Mouse (Mus musculus): ENCODE measurements around the gene Rbm48. TPM values are rescaled to one million over a fixed set of nuclear protein-coding genes. Genes with fewer than 3 reads are reported as not detected.
"Not testable (repeated sequence)": the region's sequence is repeated elsewhere in the genome, so short reads cannot be mapped to it uniquely, and the experiment has no call there.

Rbm48 gene
- total RNA-seq (2021), result 1 to 10 TPM; 8.1 to 9.4 TPM
- long read RNA-seq, experiment 1, transcript Rbm48-201 (5 exons, 2,368 nt), result major isoform, 16 of 20 reads
- long read RNA-seq, experiment 1, partial matches to known transcripts, result 0 of 20 reads
- long read RNA-seq, experiment 1, other reads (novel, unspliced or antisense), result 2 of 20 reads
- long read RNA-seq, experiment 2, partial matches to known transcripts, result 0 of 4 reads
- long read RNA-seq, experiment 2, other reads (novel, unspliced or antisense), result 0 of 4 reads

DNA sequence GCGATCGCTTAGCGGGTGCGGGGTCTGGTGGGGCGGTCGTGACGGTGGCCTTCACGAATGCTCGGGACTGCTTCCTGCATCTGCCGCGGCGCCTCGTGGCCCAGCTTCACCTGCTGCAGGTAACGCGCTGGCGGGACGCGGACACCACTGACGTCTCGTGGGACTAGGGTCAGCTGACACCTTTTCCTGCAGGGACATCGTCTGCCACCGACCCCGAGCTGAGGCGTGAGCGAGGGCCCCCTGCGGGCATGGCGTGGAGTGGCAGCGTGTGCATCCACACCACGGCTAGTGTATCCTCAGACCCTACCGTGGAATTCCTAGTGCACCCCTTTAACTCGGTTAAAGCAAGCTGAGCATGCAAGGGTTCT, at the start of gene Rbm48:
Rbm48 (minus strand) TSS at position 187 of the 368 bp plus-strand sequence.
- DNase-seq, result peak; percentile 86 to 90

DNA sequence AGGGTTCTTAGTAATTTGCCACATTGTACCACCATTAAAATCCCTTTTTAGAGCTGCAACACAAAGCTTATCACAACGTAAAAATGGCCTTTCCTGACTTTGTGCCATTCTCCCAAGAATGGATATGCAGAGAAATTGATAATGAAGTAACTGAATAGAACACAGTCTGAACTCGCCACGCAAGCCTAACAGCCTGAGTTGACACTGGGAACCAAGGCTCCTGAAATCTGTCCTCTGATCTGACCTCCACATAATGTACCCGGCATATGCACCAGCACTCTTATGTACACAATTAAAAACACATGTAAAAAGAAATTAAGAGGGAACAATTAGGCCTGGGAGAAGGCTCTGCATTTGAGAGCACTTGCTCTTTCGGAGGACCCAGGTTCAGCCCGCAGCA, 48.9 kb upstream of the Rbm48 start:
- no peak for DNase-seq

DNA sequence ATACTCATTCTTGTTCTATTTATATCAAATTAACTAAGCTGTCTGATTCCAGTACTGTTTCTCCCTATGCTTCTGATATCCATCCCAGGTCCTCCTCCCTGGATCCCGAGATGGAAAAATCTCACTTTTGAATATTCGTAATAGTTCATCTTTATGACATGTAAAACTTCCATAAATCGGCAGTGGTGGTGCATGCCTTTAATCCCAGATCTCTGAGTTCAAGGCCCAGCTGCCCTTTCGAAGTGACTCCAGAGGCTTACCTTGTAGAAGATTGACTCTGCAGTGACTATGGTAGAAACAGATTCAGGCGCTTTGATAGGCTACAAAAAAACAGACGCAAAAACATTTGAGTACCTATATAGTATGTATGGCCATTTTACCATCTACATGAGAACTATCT, 48.2 kb upstream of the Rbm48 start:
- no peak for DNase-seq

DNA sequence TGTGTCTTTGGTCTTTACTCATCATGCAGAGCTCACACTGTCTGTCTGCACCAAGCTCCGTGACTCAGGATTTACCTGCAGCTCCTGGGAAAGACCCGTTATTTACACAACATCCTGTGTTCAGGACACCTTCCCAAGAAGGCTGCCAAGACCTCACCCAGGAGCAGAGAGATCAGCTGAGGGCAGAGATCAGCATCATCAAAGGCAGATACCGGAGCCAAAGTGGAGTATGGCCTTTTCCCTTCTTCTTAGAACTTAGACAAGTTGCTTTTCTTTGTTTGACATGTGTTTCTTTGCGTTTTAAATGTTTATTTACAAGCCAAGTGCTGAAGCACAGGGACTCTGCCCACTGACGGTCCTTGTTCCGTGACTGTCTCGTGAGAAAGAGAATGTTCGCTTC, 38.9 kb upstream of the Rbm48 start:
- DNase-seq, result no peak

DNA sequence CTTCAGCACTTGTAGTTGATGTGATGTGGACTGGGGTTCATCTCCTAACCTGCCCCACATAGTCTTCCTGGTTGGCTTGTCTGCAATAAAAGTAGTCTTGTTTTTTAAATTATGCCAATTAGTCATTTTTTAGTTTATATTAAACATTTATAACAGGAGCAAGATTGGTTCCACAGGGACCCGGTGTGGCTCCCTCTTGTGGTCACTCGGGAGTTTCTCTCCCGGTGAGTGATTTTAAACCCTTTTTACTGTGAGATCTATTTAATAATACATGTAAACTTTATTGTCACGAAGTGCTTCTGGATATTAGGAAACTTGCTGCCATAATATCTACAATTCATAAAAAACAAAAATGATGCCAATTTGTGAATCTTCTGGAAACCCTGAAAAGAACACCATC, 37.6 kb upstream of the Rbm48 start:
- DNase-seq, result peak in 1 of 2 experiments; percentile 26

DNA sequence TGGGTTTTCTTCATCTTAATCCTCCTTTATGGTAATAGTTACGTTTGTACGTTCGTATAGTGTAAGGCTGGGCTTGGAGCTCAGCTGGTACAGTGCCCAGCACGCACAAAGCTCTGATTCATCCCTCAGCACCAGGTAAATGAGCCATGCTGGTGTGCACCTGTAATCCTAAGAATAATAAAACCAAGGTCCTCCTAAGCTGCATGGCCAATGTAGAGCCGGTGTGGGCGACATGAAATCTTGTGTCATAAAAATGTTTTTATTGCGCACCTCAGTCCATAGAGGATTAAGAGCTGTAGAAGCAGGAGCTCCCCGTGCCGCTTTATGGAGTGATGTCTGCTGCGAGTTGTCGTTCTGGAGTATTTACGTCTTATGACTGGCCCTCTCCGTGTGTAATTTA, 36.9 kb upstream of the Rbm48 start:
- no peak for DNase-seq

DNA sequence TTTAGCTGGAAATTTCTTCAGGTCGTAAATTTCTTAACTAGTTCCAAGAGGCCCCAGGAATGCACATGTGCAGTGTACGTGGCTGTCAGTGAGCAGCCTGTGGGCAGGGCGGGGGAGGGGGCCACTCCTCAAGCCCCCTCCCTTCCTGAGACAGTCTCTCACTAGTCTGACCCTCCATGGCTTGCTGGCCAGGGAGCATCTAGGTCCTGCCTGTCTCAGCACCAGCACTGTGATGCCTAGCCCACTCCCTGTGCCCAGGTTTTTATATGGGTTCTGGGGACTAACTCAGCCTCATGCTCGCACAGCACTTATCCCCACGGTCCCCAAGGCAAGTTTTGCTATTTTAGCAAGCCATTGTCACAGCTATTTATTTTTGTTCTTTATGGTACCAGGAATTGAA, 35.9 kb upstream of the Rbm48 start:
- no peak for DNase-seq

DNA sequence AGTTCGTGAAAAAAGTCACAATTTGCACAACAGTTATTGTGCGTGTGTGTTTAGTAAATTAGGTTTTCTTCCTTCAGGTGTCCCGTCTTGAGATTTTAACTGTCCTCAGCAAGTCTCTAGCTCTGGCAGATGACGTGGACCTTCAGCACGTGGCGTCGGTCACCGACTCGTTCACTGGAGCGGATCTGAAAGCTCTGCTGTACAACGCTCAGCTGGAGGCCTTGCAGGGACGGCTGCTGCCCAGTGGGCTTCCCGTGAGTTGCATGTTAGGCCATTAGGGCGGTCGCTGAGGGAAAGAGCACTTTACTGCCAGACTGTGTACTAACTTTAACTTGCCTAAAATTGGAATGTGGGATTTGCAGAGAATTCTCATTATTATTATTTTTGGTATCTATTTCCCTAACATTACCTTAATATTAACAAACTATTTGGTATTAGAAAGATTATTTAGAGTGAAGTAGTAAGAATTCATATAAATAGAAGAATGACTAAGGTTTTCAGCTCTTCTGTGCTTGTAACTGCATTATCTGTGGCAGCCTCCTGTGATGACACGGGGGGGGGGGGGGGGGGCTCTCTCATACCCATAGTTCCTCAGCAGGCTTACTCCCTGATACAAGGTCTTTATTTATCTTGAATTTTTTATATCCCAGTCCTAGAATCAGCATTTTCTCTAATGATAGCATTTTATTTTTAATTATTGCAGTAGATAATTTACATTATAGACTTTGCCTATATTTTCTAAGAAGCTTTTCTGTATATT, 35.3 kb upstream of the Rbm48 start:
- no peak for DNase-seq

DNA sequence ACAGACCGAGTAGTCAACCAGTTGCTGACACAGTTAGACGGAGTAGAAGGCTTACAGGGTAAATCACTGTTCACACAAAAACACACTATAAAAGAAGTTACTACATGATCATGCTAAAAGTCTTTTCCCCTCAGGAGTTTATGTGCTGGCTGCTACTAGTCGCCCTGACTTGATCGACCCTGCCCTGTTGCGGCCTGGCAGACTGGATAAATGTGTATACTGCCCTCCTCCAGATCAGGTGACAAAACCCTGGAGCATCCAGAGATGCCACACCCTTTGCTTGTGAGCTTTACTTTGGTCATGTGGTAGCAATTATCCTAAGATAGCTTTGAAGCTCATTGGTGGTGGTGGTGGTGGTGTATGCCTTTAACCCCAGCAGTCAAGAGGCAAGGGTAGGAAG, 33.7 kb upstream of the Rbm48 start:
- DNase-seq, result no peak

DNA sequence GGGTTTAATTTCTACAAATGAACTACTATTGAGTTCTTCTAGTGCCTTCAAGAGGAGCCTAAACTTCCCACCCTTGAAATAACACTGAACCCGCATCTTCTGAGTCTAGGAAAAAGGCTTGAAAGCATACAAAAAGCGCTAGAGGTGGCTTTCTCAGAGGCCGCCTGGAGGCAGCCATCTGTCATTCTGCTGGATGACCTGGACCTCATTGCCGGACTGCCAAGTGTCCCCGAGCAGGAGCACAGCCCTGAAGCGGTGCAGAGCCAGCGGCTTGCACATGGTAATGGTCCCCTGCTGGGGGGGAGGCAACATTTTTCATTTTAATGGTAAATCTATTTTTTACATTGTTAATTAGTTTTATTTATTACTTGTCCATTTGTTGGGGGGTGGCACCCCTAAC, 24.1 kb upstream of the Rbm48 start:
- peak in 1 of 2 experiments; percentile 12 for DNase-seq

DNA sequence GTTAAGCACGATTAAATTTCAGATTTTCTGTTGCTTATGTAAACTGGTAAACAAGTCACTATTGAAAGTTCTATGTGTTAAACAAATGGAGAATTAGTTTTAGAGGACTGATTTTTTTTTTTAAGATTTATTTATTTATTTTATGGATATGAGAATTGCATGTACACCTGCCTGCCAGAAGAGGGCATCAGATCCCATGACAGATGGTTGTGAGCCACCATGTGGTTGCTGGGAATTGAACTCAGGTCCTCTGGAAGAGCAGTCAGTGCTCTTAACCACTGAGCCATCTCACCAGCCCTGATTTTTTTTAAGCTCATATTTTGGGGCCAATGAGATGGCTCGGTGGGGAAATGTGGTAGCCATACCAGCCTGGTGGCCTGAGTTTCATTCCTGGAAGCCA, 15.4 kb upstream of the Rbm48 start:
- DNase-seq, result not testable (repeated sequence)

DNA sequence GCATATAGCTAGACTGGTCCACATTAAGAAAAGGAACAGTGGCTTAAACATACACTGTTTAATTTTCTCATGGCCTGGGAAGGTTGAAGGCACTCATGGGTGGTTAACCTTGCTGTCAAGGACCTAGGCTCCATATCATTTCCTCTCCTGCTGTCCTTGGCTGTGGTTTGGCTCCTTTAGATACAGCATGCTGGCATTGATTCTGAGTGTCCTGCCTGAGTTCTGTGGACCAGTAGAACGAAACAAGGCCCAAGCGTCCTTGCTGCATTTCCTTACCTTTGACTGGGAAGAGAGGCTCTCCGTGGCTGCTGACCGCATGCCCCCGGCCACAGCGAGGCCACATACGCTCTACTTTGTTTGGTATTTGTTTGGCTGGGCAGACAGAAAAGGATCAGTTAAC, 12.9 kb upstream of the Rbm48 start:
- DNase-seq, result peak; percentile 13 to 36

DNA sequence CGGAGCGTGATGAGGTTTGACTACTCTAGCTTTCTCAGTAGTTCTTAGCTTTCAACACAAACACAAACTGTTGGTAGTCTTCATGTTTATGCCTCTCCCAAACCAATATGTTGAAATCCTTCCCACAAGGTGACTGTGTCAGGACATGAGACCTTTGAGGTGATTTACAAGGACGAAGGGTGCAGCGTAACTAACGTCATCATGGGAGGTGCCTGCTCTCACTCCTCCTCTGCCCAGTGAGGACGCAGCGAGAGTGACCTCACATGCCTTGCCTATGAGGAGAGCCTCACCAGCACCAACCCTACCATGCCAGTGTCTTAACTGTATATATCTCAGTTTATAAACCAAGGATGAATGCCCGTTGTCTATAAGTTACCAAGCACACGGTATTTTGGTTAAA, 10.7 kb upstream of the Rbm48 start:
- peak in 1 of 2 experiments; percentile 67 for DNase-seq

DNA sequence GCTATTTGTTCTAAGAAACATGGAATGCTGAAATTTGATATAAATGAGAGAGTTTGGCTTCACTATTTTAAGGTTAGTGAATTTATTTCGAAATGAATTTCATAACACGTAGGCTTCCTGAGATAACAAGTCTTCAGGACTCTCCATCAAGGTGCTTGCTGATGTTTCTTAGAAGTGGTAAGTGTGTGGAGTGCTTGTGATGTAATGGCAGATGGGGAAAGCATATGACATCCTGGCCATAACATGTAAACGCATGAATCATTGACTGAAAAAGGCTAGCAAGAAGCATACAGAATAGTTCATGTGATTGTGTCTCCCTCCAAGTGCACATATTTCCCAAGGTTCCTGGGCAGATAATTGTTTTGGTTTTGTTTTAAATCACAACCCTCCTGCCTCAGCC, 4.4 kb upstream of the Rbm48 start:
- DNase-seq, result no peak

DNA sequence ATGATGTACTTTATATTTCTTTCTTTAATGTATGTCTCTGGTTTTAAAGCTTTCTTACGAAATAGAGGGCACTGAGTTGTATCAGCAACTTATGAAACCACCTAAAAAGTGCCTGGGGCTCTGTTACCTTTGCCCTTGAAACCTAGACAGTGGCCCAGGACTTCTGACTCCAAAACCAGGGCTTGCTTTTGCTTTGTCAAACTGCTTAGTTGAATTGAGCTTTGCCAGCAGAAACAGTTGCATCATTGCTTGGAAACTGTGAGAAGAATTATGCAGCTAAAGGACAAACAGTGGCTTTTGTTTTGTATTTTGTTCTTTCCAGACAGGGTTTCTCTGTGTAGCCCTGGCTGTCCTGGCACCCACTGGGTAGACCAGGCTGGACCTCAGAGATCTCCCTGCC, 3.9 kb upstream of the Rbm48 start:
- peak; percentile 11 to 16 for DNase-seq

DNA sequence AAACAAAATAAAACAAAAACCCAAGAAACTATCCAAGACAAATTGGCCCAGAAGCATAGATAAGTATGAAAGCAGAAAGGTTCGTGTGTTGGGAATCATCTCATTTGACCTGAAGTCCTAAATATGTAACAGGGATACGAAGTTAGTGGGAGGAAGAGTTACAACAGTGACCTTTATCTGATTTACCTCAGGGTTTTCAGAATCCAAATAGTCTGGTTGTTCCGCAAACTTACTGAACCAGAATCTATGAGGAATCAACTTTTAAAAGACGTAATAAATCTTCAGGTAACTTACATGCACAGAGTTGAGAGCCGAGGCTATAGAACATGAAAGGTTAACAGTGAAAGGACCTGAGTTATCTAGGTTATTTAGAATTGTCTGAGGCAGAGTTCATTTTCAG, 2.4 kb upstream of the Rbm48 start:
- no peak for DNase-seq

DNA sequence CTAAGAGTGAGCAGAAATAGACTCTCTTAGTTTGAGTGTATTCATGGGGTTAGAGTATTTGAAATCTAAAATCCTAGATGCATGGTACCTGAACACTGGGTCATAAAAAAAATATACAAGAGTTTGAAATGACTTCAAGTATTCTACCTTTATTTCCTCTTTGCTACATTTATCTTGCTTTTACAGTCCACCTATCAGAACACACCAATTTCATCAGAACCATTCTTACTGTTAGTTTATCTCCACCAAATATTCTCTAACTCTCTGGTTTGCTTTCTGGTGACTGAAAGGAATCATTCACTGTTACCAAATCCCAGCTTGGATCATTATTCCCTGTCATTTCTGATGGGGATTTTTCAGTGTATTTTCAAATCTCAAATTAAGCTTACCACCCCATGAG, 786 bp upstream of the Rbm48 start:
- no peak for DNase-seq

DNA sequence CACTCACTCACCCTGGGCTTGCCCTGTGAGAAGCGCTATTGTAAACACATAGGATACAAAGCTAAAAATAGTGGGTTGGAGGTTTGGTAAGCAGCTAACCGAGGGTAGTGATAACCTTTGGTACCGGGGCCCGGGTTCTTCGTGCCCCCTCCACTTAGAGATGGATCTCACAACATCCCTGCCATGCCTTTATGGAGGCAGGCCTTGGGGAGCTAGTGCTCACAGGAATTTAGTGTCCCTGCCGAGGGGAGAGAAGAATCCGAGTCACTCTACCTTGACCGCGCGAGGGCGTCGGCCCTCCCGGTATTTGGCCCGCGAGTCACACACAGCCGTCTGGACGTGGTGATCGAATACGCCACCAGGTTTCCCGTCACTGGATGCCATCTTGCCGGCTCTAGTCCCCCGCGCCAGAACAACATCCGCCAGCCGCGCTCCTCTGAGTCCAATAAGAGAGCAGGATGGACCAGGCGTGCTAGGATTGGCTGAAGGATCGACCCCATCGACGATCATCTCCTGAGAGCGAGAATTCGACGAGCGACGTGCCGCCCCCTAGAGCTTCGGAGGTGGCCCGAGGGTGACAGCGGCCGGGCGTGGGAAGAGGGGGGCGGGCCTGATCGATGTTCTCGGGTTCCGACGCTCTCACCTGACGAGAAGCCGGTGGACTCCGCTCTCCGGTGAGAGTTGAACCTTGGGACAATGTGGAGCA, 539 bp downstream of the Rbm48 start, which contains the start of gene Pex1:
Pex1 (plus strand) TSS at position 374 of the 706 bp plus-strand sequence.
- DNase-seq, result peak; percentile 95 to 96

DNA sequence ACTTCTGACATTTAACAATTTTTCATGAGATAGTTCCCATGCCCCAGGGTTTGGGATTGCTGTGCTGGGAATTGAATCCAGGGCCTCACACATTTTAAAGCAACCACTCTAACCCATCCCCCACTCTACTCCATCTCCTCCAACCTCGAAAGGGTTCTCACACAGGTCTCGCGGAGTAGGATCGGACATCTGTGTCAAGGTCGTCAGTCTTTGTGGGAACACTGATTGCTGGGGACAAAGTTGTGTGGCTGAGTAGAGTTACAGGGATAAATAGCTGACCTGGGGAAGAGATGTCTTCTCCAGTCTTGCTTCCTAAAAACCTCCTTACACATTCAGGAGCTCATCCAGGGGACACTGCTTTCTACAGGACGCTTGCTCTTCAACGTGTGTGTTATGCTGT, 17.3 kb downstream of the Rbm48 start:
- DNase-seq, result no peak

DNA sequence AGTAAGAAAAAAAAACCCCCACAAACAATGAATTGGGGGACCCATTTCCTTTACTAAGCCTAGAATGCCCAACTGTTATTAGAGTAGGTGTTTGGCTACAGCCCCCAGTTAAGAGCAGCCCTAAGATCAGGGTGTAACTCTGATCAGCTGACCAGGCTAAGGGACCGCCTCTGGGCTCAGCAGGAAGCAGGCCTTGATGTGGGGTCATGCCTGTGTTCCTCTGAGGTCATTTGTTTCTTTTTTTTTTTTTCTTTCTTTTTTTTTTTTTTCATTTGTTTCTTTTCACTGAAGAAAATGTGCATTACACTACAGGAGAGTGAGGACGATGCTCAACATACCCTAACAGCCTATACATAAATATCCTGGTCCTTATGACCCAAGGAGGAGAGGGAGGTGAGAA, 18.4 kb downstream of the Rbm48 start:
- no peak for DNase-seq

DNA sequence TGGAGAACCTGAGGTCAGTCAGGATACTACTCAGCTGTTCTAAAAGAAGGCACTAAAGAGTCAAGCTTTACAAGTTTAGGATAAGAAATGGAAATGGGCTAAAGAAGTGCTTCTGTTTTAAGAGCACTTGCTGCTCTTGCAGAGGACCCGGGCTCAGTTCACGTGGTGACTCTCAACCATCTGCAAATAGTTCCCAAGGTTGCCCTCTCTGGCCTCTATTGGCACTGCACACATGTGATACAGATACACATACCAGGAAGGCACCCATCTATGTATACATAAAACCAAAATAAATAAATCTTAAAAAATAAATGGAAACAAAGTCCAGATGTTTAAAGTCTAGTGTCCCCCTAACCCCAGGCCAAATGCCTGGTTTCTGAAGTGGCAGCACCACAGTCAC, 21.6 kb downstream of the Rbm48 start:
- no peak for DNase-seq

DNA sequence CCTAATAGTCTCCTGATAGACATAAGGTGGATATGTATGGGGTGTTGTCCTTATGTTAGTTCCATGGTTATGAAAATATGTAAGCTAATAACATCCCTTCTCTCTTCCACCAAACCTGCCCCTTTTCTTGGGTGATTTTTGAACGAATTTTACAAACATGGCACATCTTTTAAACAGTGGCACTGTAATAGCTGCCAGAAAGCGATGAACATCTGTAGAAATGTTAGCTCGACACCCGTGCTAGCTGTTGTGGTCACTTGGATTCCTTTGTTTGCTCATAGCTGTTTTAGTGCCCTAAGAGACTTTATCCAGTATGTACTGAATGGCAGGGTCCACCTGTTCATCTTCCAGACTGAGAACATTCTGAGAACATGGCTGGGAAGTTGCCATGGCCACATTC, 25.1 kb downstream of the Rbm48 start, which contains the start of gene 1700109H08Rik:
1700109H08Rik (plus strand) TSS at position 301 of the 400 bp plus-strand sequence.
- no peak for DNase-seq

DNA sequence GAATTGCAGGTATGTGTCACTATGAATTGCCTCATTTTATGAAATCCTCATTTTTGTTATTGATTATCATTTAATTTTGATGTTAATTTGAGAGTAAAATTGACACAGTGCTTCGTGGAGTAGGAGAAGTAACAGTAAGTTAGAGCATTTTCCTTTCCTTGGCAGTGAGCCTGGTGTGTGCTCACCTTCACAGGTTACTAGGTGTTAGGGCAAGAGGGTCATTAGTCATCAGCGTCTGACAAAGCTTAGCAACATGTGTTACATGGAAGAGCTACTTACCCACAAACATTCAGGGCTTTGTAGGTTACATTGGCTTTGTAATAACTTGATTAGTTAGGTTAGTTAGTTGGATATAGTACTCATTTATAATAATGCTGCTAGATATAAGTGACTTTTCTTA, 42.2 kb downstream of the Rbm48 start:
- no peak for DNase-seq
